Mouse (Mus musculus) erythroblast, embryonic 14.5 days (primary cell): Measurements from ENCODE around the gene Mcm3.

Experiments used
- GATA1 ChIP-seq: IDR thresholded peaks from 2 replicates; pipeline ENCODE4 v1.6.1; 2012; ENCODE audit warnings: low read length, inconsistent platforms, mixed read lengths
- TAL1 ChIP-seq: IDR thresholded peaks from 3 replicates; pipeline ENCODE4 v1.6.1; 2012; ENCODE audit warnings: low read length, inconsistent platforms, mixed read lengths

GRCm38 (mm10) chr1:20760331-20760730 is 59.8 kb downstream of the Mcm3 start:
- no peak for TF ChIP-seq GATA1
- TF ChIP-seq TAL1 = no peak
